Mouse (Mus musculus): ENCODE measurements around the gene Chpf. TPM values are rescaled to one million over a fixed set of nuclear protein-coding genes. Genes with fewer than 3 reads are reported as not detected.

Gene Chpf
- total RNA-seq (2021) = 10 to 100 TPM; 79.8 to 80.6 TPM

DNA sequence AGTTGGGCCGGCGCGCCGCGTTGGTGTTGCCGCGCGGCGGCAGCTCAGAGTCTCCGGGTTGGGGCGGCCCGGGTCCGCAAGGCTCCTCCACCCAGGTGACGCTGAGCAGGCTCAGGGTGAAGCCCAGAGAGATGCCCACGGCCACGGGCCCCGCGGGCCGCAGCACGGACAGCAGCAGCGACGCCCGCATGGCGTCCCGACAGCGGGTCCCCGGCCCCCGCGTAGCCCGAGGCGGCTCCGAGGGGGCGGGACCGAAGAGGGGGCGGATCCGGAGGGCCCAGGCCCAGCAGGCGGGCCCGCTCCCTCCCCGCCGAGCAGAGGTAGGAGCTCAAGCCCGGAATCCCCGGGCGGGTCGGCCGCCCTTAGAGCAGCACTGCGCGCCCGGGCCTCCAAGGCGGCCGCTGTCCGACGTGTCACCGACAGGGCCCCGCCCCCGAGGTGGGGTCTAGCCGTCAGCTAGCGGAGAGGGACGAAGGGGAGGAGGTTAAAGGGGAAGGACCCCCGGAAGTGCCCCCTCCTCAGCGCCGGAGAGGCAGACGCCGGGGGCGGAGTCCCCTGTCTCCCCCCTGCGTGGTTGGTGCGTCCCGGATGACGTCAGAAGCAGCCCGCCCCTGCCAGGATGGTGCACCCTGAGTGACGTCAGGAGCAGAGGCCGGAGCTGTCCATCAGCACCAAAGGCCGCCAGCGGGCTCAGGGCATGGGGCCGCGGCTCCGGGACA lies at the start of gene Chpf, which contains the start of gene Tmem198:
Gene Chpf (minus strand): TSS at position 392 of the 719 bp plus-strand sequence.
Gene Tmem198 (plus strand): TSS at position 617 of the 719 bp plus-strand sequence.
- intact Hi-C loops (cut with DNase I) = loop anchor here (5.0 kb wide), 1 partner anchor 118 kb away; no protein-coding TSS in a partner anchor
- peak; percentile 97 to 98 for DNase-seq (ENCODE audit: extremely low spot score in 1 of 2, low spot score in 2 of 2)

GRCm38 (mm10) chr1:75524679-75525078 lies 45.6 kb upstream of the Chpf start:
- no peak for DNase-seq (ENCODE audit: extremely low spot score in 1 of 2, low spot score in 2 of 2)
- intact Hi-C loops (cut with DNase I) = no loop called here

DNA sequence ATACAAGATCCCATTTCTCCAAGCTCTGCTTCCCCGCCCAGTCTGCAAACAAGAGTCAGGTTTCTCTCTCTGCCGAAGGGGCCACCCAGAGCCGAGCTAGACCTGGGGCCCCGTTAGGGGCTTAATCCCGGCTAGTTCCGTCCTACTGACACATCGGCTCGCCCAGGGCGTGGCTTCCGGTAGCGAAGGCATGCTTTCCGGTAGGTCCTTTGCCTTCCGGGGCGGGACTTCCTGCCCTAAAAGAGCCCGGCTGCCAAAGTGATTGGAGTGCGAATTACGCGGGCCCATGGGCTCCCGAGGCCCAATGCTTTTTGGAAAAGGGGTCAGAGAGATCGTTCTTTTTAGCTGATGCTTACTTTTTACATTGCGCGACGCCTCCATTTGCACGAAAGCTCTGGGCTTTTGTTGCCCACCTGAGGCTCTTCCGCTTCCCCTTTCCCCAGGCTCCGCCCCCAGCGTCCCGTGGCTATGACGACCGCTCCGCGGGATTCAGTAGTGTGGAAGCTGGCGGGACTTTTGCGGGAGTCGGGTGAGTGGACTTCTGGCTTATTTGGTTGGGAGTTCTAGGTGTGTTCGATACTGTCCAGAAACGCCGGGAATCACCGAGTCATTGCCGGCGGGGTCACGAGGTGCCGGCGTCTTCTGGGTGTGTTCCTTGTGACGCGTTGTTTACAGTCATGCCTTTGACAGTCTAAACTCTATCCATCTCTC lies 42.4 kb upstream of the Chpf start, which contains the start of gene Stk11ip:
Gene Stk11ip (plus strand): TSS at position 209 of the 711 bp plus-strand sequence.
- intact Hi-C loops (cut with DNase I) = no loop called here
- peak; percentile 88 to 95 for DNase-seq (ENCODE audit: extremely low spot score in 1 of 2, low spot score in 2 of 2)

DNA sequence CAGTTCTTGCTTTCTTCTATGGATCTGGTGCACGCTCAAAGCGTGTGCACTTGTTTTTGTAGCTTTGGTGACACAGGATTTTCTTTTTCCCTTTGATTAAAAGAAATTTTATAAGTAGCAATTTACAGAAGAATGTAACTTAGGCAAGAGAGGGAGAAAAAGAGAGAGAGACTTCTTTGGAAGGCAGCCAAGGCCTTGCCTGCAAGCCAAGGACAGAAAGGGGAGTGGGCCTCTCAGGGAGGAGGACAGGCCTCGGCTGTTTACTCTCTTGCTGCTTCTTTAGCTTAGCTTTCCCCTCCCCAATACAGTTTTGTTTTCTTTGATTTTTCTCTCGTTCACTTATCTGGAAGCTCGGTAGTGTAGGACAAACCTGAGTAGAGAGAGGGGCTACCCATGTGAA lies 40.5 kb upstream of the Chpf start:
- intact Hi-C loops (cut with DNase I) = no loop called here
- DNase-seq (ENCODE audit: extremely low spot score in 1 of 2, low spot score in 2 of 2) = no peak

GRCm38 (mm10) chr1:75518427-75518826 lies 39.3 kb upstream of the Chpf start:
- DNase-seq (ENCODE audit: extremely low spot score in 1 of 2, low spot score in 2 of 2) = no peak
- intact Hi-C loops (cut with DNase I) = no loop called here

DNA sequence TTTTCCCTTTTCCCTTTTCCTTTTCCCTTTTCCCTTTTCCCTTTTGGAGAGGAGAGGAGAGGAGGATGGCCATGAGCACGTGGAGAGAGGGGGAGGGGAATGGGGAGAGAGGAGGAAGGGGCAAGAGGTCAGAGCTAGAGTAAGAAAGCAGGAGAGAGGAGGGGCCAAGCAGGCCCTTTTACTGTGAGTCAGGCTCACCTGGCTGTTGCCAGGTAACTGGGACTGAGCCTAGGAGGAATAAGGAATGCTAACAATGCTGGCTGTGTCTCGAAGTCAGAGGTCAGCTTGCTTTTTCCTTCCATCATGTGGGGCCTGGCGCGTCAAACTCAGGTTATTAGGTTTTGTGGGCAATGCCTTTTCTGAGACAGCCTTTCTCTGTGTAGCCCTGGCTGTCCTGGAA lies 38.9 kb upstream of the Chpf start:
- DNase-seq (ENCODE audit: extremely low spot score in 1 of 2, low spot score in 2 of 2) = no peak
- intact Hi-C loops (cut with DNase I) = no loop called here

GRCm38 (mm10) chr1:75516703-75517380 lies 37.7 kb upstream of the Chpf start:
- intact Hi-C loops (cut with DNase I) = no loop called here
- no peak for DNase-seq (ENCODE audit: extremely low spot score in 1 of 2, low spot score in 2 of 2)

DNA sequence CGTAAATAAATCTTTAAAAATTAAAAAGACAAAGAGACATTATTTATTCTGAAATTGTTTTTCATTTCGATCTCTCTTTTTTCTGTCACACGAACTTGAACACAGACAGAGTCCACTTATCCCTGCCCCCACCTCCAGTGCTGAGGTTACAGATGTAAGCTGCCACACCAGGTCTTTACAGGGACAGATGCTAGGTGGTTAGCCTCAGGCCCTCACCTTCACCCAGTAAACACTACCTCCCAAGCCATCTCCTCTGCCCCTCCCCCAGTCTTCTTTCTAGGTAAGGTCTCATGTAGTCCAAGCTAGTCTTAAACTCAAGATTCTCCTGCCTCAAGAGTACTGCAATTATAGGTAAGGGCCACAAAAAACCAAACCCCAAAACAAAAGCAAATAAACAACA lies 33.4 kb upstream of the Chpf start:
- no peak for DNase-seq (ENCODE audit: extremely low spot score in 1 of 2, low spot score in 2 of 2)
- intact Hi-C loops (cut with DNase I) = no loop called here

DNA sequence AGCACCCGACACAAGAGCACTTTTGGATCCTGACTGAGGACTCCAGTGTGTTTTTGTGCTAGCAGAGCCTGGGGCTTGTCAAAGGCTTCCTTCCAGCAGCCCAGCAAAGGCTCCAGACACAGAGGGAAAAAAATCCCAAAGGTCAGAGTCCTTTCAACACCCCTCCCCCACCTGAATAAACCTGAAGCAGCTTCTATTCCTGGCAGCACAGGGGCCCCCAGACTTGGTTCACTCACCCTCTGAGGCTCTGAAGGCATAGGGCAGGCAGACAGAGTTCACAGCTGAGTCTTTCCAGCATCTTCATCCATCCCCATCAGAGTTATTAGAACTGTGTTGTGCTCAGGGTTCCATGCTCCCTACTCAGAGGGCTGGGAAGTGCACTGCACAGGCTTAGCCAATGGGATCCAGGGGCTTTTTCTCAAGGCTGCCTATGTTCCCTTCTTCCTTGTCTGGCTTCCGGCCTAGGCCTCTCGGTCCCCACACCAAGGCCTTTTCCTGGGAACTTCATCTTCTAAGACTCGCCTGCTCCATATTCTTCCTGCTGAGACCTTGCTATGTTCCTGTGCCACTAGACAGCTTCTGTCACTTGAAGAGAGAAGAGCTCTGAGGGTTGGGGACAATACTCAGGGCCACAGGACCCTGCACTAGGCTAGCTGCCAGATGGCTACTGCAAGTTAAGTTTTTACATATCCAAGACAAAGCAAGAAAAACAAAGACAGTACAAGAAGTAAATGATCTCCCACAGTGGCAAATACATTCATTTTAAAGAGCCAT lies 32.5 kb upstream of the Chpf start:
- intact Hi-C loops (cut with DNase I) = no loop called here
- DNase-seq (ENCODE audit: extremely low spot score in 1 of 2, low spot score in 2 of 2) = no peak

DNA sequence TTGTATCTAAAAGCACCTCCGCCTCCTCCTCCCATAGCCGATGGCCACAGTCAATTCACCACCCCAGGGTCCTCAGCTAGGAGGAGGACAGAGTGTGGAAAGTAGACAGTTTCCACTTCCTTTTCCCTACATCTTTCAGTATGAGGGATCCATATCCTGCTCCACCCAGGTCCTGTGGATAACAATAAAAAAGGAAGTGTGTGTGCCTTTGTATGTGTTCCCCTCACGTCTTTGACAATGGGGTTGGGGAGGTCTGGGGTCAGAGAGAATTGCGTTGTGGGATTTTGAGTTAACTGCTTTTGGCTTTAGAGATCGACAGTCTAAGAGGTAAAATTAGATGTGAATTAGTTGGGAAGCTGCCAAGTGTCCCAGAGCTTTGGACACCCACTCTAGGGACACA lies 31.0 kb upstream of the Chpf start:
- DNase-seq (ENCODE audit: extremely low spot score in 1 of 2, low spot score in 2 of 2) = no peak
- intact Hi-C loops (cut with DNase I) = no loop called here

GRCm38 (mm10) chr1:75509586-75509985 lies 30.5 kb upstream of the Chpf start:
- intact Hi-C loops (cut with DNase I) = no loop called here
- DNase-seq (ENCODE audit: extremely low spot score in 1 of 2, low spot score in 2 of 2) = peak in 1 of 2 experiments; percentile 30

- intact Hi-C loops (cut with DNase I) = no loop called here
Observed at GRCm38 (mm10) chr1:75507006-75507405, 27.9 kb upstream of the Chpf start, which contains the start of gene Inha. Gene Inha (plus strand): TSS chr1:75507077.

GRCm38 (mm10) chr1:75505956-75506831 lies 27.1 kb upstream of the Chpf start, which contains the start of gene Obsl1:
Gene Obsl1 (minus strand): TSS chr1:75506452.
- intact Hi-C loops (cut with DNase I) = no loop called here
- DNase-seq (ENCODE audit: extremely low spot score in 1 of 2, low spot score in 2 of 2) = peak in 1 of 2 experiments; percentile 88

More at GRCm38 (mm10) chr1:75507006-75507405, 27.9 kb upstream of the Chpf start, which contains the start of gene Inha:
- DNase-seq (ENCODE audit: extremely low spot score in 1 of 2, low spot score in 2 of 2) = no peak

DNA sequence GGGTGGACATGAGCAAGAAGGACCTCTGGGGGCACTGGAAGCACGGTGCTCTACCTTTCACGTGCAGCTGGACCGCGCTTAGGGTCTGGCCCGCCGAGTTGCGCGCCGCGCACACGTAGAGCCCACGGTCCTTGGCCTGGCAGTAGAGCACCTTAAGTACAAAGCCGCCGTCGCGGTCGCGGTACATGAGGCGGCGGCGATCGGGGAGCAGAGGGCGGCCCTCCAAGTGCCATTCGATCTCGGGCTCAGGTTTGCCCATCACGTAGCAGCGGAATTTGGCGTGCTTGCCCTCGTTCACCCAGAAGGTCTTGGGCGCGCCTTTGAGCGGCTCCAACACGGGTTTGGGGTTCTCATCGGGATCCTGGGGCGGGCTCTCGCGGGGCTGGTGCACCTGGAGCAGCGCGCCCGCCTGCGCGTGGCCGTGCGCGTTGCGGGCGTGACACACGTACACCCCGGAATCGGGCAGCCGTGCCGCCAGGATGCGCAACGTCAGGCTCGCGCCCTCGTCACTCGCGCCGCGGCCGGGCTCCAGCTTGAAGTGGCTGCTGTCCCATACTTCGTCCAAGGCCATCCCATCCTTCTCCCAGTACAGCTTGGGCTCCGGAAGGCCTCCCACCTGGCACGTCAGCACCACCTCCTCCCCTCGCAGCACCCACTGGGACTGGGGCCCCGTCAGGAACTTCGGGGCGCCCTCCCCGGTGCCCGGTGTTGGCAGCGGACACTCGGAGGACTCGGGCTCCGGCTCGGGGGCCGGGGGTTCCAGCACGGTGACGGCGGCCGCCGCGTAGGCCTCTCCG lies 26.2 kb upstream of the Chpf start:
- intact Hi-C loops (cut with DNase I) = no loop called here

GRCm38 (mm10) chr1:75504256-75505045 lies 25.3 kb upstream of the Chpf start:
- intact Hi-C loops (cut with DNase I) = no loop called here
- DNase-seq (ENCODE audit: extremely low spot score in 1 of 2, low spot score in 2 of 2) = peak in 1 of 2 experiments; percentile 30

More for the DNA sequence above, 26.2 kb upstream of the Chpf start:
- peak; percentile 73 to 84 for DNase-seq (ENCODE audit: extremely low spot score in 1 of 2, low spot score in 2 of 2)

GRCm38 (mm10) chr1:75503651-75503980 lies 24.5 kb upstream of the Chpf start:
- intact Hi-C loops (cut with DNase I) = no loop called here
- DNase-seq (ENCODE audit: extremely low spot score in 1 of 2, low spot score in 2 of 2) = peak in 1 of 2 experiments; percentile 40

All from left cerebral cortex, postnatal 10 days (tissue).